Mouse (Mus musculus) lung, postnatal 0 days (tissue): ENCODE data around the gene Efcab11. TPM values are rescaled to one million over a fixed set of nuclear protein-coding genes. Genes with fewer than 3 reads are reported as not detected.
A peak's percentile ranks its signal among the peaks of the same experiment; 100 is the strongest.

Source experiments
- ATAC-seq: fragments of 200-750 bp; cut with Nextera tagmentation; 2 replicates; pipeline ENCODE4 v1.8.0; 2017; ENCODE audit warnings: moderate library complexity
- DNase-seq: peaks from one replicate; pipeline ENCODE4 v3.0.0-alpha.2; 2016; ENCODE audit warnings: low spot score
- H3K27ac ChIP-seq: fragments of 300-500 bp; sonication (generic); 2 replicates; pipeline ENCODE4 v1.5.1; 2014; ENCODE audit warnings: antibody characterized with exemption, mild to moderate bottlenecking, low read length, mixed read lengths
- H3K27me3 ChIP-seq: fragments of 300-500 bp; sonication (generic); replicated peaks from 2 replicates; pipeline ENCODE4 v1.6.1; 2014; ENCODE audit warnings: low read length, mixed read lengths; ENCODE audit not compliant: insufficient read depth
- H3K36me3 ChIP-seq: fragments of 300-500 bp; sonication (generic); 2 replicates; pipeline ENCODE4 v1.6.1; 2014; ENCODE audit warnings: low read length, mixed read lengths; ENCODE audit not compliant: insufficient read depth
- H3K4me1 ChIP-seq: fragments of 300-500 bp; sonication (generic); 2 replicates; pipeline ENCODE4 v1.6.1; 2014; ENCODE audit warnings: antibody characterized with exemption, low read depth, low read length, mixed read lengths; ENCODE audit not compliant: insufficient read depth
- H3K4me2 ChIP-seq: fragments of 300-500 bp; sonication (generic); replicated peaks from 2 replicates; pipeline ENCODE4 v1.6.1; 2014; ENCODE audit warnings: low read depth, mild to moderate bottlenecking, low read length, moderate library complexity, mixed read lengths
- H3K4me3 ChIP-seq: fragments of 300-500 bp; sonication (generic); 2 replicates; pipeline ENCODE4 v1.5.1; 2014; ENCODE audit warnings: low read depth, low read length
- H3K9ac ChIP-seq: fragments of 300-500 bp; sonication (generic); replicated peaks from 2 replicates; pipeline ENCODE4 v1.6.1; 2014; ENCODE audit warnings: low read depth, mild to moderate bottlenecking
- H3K9me3 ChIP-seq: fragments of 300-500 bp; sonication (generic); 2 replicates; pipeline ENCODE4 v1.6.1; 2016; ENCODE audit warnings: low read length, mixed read lengths
- CTCF ChIP-seq: IDR thresholded peaks from 2 replicates; pipeline ENCODE4 v1.5.1; 2016; ENCODE audit warnings: antibody characterized with exemption, mild to moderate bottlenecking
- EP300 ChIP-seq: IDR thresholded peaks from 2 replicates; pipeline ENCODE4 v1.6.1; 2016; ENCODE audit warnings: antibody characterized with exemption, mild to moderate bottlenecking, control low read depth
- WGBS: fragments of 180-500 bp; shearing (Covaris S2); extraction: QIAGEN DNeasy Blood & Tissue Kit; methylation state at CpG from one replicate; pipeline ENCODE4 v1.1.7; 2014; 5-methylcytosine and 5-hydroxymethylcytosine counted together
- polyA plus RNA-seq: library from polyadenylated mRNA; unstranded; fragments of >200 nt; fragmentation: Nextera tagmentation; extraction: Ambion mirVana; gene quantifications from 2 replicates; pipeline ENCODE4 v1.2.1, GENCODE M21; 2015

Efcab11 gene
- polyA plus RNA-seq, 1 experiment from 2014 or later = 2.2 TPM

DNA sequence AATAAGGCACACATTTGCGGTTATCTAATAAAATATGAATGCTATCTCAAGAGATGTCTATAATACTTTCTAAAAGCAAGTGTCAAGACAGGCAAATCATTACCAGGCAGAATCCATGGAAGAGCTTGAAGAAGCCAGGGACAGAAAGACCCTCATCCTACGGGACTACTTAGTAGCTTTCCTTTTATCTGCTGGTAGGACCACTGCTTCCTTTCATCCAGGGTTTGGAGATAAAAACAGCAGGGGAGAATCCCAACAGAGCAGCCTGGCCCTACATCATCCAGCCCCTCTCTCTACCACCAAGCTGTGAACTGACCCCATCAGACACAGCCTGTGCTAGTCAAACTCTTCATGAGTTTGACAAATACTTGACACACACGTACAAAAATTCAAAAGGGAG, 103.8 kb downstream of the Efcab11 start:
- TF ChIP-seq EP300 (no peak), CTCF (no peak)
- no peaks in the 10 kb centered on the region for H3K27me3 ChIP-seq
- H3K4me2 ChIP-seq = no peak overlapping the region
- WGBS = 60% methylated on average over 3 of the region's 3 CpGs
- no peaks in the 10 kb centered on the region for H3K4me1 ChIP-seq
- no peak overlapping the region for H3K4me3 ChIP-seq
- DNase-seq = no peak
- H3K9me3 ChIP-seq = no peaks in the 10 kb centered on the region
- no peak overlapping the region for H3K9ac ChIP-seq
- H3K36me3 ChIP-seq = no peaks in the 10 kb centered on the region
- ATAC-seq = no peak
- no peak overlapping the region for H3K27ac ChIP-seq

- WGBS = 86% methylated on average over 7 of the region's 7 CpGs
- H3K36me3 ChIP-seq = no peaks in the 10 kb centered on the region
- no peak overlapping the region for H3K27ac ChIP-seq
- no peak for DNase-seq
- H3K4me3 ChIP-seq = no peak overlapping the region
- no peak overlapping the region for H3K9ac ChIP-seq
- ATAC-seq = no peak
- H3K4me2 ChIP-seq = no peak overlapping the region
- no peaks in the 10 kb centered on the region for H3K4me1 ChIP-seq
- H3K9me3 ChIP-seq = no peaks in the 10 kb centered on the region
- TF ChIP-seq EP300 (no peak), CTCF (no peak)
- H3K27me3 ChIP-seq = no peaks in the 10 kb centered on the region
These were observed 104.3 kb downstream of the Efcab11 start for GRCm38 (mm10) chr12:99779908-99780307.

GRCm38 (mm10) chr12:99776497-99777139, 107.6 kb downstream of the Efcab11 start:
- no peak overlapping the region for H3K9ac ChIP-seq
- ATAC-seq (no peak), DNase-seq (no peak)
- H3K27me3 ChIP-seq = no peaks in the 10 kb centered on the region
- H3K4me1 ChIP-seq = no peaks in the 10 kb centered on the region
- no peak overlapping the region for H3K27ac ChIP-seq
- H3K4me3 ChIP-seq = no peak overlapping the region
- TF ChIP-seq CTCF (no peak), EP300 (no peak)
- no peaks in the 10 kb centered on the region for H3K36me3 ChIP-seq
- no peak overlapping the region for H3K4me2 ChIP-seq
- no peaks in the 10 kb centered on the region for H3K9me3 ChIP-seq
- 57% methylated on average over 8 of the region's 8 CpGs for WGBS

GRCm38 (mm10) chr12:99774864-99775263, 109.4 kb downstream of the Efcab11 start:
- no peak overlapping the region for H3K4me2 ChIP-seq
- H3K9me3 ChIP-seq = no peaks in the 10 kb centered on the region
- 48% methylated on average over 2 of the region's 2 CpGs for WGBS
- no peak for TF ChIP-seq CTCF
- TF ChIP-seq EP300 = no peak
- H3K27me3 ChIP-seq = no peaks in the 10 kb centered on the region
- ATAC-seq = 0 out of 2 replicates have a peak, but pooled peaks have one; percentile 26
- no peak overlapping the region for H3K9ac ChIP-seq
- H3K4me1 ChIP-seq = no peaks in the 10 kb centered on the region
- DNase-seq = peak; percentile 43
- no peak overlapping the region for H3K4me3 ChIP-seq
- no peak overlapping the region for H3K27ac ChIP-seq
- no peaks in the 10 kb centered on the region for H3K36me3 ChIP-seq

GRCm38 (mm10) chr12:99773636-99774193, 110.5 kb downstream of the Efcab11 start:
- Histone ChIP-seq H3K27me3 (no peaks in the 10 kb centered on the region), H3K9me3 (no peaks in the 10 kb centered on the region), H3K36me3 (no peaks in the 10 kb centered on the region), H3K4me3 (no peak overlapping the region), H3K27ac (no peak overlapping the region), H3K9ac (no peak overlapping the region), H3K4me2 (no peak overlapping the region), H3K4me1 (no peaks in the 10 kb centered on the region)
- 81% methylated on average over 5 of the region's 5 CpGs for WGBS
- no peak for DNase-seq
- TF ChIP-seq CTCF = no peak
- no peak for TF ChIP-seq EP300
- ATAC-seq = no peak

DNA sequence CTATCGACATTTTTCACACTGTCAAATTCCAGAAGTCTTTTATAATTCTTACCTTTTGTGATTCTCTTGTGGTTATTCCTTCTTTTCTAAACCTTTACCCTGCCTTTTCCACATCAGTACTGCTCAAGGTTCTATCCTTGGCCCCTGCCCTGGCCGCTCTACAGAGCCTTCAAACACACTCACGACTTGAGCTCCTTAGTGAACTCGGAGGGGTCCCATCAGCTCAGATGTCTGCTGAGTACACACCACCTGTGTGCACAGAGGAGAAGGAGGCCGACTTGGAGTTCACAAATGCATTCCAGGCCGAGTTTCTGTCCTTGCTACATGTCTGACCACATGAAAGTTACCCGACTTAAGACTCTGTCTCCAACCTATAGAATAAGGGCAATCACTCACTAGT, 113.2 kb downstream of the Efcab11 start:
- no peak for ATAC-seq
- H3K4me3 ChIP-seq = no peak overlapping the region

More for the DNA sequence above, 113.2 kb downstream of the Efcab11 start:
- Histone ChIP-seq H3K27ac (no peak overlapping the region), H3K9me3 (no peaks in the 10 kb centered on the region), H3K27me3 (no peaks in the 10 kb centered on the region), H3K36me3 (no peaks in the 10 kb centered on the region), H3K4me2 (no peak overlapping the region), H3K9ac (no peak overlapping the region), H3K4me1 (no peaks in the 10 kb centered on the region)
- no peak for TF ChIP-seq CTCF
- TF ChIP-seq EP300 = no peak
- DNase-seq = no peak
- 71% methylated on average over 7 of the region's 7 CpGs for WGBS
